Mouse (Mus musculus) CD4-positive helper T cell, adult 2 months (primary cell): ENCODE data around the gene Carmil1.

ENCODE experiments used
- DNase-seq: peaks from one replicate; pipeline ENCODE4 v3.0.0-alpha.2; 2012; ENCODE audit warnings: low read depth, missing footprints, low spot score

Gene Carmil1

DNA sequence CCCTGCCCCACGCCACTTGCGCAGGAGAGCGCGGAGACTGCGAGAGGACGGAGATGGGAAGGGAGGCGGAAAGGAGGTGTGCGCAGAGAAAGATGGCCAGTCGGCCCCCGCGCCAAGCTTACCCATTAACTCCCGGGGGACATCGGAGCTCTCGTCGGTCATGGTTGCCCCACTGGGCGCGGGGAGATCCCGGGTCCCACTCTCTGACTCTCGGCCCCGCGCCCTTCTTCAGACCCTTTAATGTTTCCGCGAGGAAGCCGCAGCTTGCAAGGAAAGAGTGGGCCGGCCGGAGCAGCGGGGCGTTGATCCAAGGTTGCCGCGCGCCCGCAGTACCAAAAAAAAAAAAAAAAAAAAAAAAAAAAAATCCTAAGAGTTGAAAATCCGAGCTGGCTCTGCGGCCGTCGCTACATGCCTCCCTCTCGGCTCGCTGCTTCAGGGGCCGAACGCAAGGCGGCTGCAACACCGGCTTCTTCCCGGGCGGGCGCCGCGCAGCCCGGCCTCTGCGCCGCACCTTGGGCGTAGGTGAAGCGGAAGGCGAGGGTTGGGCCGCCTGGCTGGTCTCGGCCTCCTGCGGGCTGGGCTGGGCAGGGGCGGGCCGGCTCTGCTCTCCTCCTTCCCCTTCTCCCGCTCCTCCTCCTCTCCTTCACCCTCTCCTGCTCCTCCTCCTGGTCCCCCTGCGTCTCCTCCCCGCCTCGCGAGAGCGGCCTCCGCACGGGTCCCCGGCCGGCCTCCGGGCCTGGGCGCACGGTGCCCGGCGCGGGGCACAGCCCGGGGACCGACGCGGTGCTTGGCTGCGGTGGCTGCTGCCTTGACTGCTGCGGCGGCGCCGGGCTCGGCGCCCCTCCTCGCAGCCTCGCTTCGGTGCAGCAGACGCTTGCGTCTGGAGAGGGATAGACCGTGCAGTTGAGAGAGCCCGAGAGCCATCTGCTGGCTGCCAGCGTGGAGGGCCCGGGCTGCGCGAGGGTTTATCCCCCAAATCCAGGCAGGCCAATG is at the start of gene Carmil1:
TSS of gene Carmil1 (minus strand) at position 357 of the 993 bp plus-strand sequence.
- peak; percentile 64 for DNase-seq

DNA sequence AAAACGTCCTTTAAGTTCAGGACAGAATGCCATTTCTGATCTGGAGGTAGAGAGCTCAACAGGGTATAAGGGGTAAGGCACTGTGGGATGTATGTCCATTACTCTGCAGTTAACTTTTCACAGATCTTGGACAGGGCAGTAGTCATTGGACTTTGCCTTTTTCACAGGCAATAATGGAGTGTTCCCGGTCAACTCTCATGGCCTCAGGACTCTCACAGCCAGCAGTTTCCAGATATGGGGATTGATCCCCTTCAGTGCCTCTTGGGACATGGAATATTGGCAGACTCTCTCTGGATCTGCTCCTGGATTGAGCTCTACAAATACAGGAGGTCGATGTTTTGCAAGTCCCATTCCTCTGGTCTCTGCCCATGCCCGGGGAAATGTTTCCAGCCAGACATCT is 49.5 kb upstream of the Carmil1 start:
- no peak for DNase-seq

DNA sequence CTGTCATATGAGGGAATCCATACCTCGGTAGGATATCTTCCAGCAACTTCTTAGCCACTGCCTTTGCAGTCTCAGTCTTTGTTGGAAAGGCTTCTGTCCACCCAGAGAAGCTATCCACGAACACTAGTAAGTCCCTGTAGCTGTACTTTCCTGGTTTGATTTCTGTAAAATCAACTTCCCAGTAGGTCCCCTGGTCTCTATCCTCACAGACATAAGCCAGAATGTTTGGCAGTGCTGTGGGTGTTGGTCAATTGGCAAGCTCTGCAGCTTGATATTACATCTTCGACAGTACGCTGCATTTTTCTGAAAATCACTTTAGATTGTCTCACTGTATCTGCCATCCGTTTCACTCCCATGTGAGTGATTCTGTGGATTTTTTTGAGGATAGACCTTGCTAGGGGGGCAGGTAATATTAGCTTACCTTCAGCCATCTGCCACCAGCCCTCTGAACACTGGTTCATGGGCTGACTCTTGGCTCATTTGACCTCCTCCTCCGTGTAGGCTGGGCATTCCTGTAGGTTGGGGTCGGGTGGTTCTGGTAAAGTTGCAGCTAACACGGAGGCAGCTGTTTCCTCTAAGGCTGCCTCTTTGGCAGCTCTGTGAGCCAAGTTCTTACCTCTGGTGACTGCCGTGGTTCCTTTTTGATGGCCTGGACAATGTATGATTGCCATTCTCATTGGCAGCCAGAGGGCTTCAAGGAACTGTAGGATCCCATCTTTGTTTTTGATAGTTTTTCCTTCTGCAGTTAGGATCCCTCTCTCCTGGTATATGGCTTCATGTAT is 47.6 kb upstream of the Carmil1 start:
- no peak for DNase-seq

DNA sequence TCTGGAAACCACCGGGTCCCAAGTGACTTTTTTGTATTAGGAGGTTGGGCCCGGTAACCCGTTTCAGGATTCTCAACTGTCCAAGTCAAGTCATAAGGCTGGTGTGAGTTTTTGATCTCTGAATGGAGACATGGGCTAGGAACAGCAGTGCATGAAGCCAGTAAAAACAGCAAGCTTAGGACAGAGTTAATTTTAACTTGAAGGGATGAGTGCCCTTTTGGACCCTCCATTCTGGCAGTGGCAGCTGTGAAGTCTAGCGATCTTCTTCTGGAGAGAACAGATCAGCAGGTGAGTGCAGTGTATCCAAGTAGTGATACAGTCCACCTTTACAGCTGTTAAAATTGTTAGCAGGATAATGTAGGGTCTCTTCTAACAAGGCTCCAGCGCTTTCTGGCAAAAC is 46.6 kb upstream of the Carmil1 start, which contains the start of gene Cmah:
TSS of gene Cmah (plus strand) at position 204 of the 400 bp plus-strand sequence.
- no peak for DNase-seq

DNA sequence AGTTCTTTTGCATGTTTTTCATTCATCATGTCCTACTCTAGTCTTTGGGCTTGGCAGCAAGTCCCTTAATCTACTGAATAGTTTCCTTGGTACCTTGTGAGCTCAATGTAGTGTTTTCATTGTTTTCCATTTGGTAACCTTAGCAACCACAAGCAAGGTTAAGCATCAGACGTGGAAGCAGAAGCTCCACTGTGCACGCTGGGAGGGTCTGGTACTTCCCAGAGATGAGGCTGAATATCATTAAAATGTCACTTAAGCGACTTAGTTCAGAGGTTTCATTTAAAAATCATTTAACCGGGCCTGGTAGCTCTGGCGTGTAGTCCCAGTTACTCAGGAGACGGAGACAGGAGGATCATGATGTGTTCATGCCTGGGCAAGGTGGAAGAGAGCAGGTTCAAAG is 40.7 kb upstream of the Carmil1 start:
- no peak for DNase-seq

DNA sequence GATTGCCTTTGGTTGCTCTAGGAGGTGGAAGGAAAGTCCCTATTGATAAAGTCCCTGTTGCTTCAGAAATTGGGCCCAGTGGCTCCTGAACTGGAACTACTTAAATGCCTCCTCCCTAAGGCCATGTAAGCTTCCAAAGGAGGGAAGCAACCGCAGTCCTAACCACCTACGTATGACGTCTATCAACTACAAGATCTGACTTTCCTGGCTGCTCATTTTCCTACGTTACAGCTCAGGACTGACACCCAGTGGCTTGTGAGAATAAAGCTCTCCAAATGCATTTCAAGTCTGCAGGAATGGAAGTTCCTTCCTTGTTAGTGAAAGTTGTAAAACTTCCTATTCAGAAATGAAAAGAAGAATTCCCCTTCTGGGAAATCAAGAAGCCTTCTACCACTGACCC is 38.0 kb upstream of the Carmil1 start:
- peak; percentile 16 for DNase-seq

DNA sequence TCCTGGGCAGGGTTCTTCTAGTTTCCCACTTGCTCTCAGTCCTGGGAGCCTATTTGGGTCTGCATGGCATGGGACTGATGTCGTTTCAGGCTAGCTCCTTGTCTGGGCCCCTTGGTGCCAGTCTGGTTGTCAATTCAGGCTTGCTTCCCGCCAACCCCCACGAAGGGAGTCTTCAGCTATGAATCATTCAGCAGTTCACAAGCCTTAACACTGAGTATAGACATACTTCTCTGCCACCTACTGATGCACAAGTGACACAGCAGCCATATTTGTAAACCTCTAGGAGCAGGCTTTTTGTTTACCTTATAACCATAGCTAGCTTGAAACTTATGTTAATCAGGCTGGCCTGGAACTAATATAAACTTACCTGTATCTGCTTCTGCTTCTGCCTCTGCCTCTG is 36.0 kb upstream of the Carmil1 start:
- no peak for DNase-seq

DNA sequence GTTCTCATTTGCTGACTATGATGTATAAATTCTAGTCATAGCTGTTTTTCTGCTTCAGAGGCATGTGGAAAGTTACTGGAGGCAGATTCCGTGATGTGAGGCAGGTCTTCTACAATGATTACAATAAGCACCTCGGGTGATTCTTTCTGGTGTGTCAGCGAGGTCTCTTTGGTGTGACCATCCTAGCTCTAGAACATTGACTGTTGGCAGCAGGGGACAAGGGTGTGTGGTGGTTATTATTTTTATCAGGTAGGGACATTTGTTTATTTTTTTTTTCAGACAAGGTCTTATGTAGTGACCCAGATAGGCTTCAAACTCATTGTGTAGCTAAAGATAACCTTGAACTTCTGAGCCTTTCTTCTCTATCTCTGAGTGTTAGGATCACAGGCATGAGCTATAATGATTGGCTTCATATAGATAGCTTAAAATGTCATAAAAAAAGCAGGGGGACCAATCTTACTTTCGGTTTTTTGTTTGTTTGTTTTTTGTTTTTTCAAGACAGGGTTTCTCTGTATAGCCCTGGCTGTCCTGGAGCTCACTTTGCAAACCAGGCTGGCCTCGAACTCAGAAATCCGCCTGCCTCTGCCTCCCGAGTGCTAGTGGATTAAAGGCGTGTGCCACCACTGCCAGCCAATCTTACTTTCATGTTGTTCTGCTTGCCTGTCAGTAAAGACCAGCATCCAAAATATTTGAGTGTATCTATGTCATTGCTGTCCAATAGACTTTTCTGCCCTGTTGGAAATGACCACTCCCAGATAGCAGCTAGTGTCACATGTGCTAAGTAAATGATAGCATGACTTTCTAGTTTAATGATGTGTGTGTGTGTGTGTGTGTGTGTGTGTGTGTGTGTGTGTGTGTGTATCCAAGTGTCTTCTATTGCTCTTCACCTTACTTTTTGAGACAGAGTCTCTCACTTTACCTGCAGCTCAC is 30.7 kb upstream of the Carmil1 start:
- DNase-seq, result no peak

DNA sequence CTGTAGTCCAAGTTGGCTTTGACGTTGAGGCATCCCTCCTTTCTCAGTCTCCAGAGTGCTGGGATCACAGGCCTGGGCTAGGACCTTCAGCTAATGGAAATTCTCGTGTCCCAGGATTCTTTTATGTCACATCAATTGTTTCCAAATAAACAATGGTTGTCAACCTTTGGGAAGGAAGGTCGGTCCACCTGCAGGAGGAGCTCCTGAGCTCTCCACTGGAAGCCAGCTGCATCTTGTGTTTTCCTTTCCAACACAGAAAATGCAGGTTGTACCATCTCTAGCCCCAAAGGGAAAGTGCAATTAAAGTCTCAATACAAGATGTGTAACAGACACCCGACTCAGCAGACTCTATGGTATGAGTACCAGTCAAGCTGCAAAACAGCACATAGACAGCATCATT is 25.7 kb upstream of the Carmil1 start:
- no peak for DNase-seq

DNA sequence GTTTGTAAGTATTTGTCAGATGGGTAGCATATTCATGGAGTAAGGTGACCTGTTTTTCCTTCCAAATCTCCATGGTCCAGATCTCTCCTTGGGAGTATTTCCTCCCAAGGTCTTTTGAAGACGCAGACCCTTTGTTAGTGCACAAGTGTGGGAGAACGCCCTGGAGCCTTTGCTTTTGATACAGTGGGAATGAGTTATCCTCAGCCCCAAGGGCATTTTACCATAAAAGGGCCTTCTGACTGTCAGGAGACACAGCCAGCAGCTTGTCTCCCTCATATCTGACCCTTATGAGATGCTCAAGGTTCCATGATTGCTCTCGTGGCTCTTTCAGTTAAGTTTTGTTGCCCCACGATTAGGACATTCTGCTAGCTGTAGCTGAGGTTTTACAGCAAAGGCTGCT is 24.9 kb upstream of the Carmil1 start:
- DNase-seq, result no peak

DNA sequence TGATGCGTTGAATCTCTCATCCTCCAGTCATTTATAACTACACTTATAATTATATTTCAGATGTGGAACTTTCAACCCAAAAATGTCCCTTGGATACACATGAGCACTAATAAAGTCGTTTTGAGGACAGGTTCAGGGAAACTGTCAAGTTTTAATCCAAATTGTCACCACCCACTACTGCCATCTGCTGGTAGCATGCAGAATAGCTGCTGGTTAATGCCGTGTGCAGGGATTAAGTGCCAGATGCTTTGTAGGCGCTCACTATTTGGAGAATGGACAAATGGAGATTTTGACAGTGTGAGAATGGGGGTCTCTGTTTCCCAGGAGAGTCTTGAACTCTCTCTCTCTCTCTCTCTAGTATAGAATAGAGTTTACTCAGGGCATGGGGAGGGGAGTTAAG is 16.7 kb upstream of the Carmil1 start:
- peak; percentile 40 for DNase-seq

DNA sequence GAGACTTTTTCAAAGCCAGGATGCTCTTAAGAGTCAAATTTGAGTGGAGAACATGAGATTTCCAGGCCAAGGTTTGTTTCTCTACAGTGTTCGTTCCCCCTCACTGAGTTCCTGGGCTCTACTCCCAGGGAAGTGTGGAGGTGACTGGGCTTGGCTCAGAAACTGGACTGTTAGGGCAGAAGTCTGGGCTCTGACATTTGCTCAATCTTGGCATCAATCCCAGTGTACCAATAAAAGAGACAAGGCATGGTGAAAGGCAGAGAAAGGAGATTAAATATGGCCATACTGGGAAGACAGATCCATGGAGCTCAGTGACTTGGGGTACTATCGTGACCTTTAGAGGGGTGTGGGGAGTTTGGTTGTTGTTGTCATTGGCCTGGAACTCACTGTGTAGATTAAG is 6.8 kb upstream of the Carmil1 start:
- no peak for DNase-seq

DNA sequence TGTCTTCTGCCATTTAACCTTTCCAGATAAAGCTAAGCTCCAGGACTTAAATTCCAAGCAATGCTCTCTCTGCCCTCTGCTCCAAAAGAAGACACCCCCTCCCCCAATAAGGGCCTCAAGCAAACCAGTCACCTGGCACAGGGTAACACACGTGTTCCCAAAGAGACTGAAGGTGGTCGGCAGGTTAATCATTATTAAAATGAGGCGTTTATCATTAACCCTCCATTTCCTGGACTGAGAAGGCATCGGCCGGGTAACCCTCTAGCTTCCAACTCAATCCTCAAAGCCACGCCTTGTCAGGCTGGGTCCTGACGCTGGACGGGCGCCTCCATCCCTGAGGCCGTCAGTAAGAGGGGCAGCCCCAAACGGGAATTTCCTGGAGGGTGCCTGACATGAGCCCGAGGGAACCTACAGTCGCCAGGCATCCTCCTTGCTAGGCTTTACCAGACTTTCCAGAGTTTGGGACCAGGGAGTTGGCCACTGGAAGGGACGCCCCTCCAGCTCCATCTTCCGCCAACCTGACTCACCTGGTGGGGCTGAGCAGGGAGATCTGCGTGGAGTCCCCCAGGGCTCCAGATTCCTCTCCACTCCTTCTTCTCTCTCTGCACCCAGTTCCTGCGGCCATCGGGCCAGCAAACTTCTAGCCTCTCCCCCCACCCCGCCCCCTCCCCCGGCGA is 695 bp downstream of the Carmil1 start:
- no peak for DNase-seq

DNA sequence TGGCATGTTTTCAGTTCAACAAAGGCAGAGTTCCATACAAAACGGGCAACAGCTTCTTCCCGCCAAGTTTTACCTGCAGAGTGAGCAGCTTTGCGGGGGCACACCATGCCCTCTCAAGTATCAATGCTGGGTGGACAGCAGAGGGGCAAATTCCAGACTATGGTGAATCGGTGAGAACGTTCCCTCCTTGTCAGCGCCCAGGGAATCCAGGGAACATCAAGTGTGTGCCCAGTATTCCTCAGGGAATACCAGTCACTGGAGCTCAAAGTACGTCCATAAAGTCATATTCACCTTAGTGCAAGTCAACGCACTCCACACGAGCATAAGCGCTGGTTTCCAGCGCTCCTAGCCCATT is 1.2 kb downstream of the Carmil1 start:
- DNase-seq, result no peak

DNA sequence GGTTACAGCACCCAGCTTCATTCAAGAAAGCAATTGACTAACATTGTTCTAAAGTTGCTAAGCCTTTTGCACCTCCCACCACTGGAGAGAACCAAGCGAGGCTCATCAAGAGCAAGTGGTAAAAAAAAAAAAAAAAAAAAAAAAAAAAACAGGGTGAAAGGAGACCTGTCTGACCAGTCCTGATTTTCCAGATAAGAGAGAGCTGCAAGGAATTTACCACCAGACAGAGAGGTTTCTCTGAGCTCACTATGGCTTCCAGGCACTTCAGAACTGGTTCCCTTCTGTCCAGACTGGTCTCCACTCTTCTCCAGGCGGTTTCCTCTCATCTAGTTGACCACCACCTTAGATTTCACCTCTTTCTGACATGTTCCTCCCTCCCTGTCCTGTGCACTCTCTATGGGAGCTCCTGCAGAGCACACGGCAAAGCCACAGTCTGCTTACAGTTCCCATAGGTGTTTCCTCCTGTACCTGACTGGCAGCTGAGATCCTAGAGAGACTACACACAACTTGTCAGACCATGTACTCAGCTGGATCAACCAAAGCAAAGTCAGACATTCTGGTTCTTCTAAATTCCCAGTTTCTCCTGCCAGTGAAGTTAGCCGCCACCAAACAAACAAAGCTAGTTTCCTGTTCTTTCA is 7.7 kb downstream of the Carmil1 start:
- DNase-seq, result no peak

DNA sequence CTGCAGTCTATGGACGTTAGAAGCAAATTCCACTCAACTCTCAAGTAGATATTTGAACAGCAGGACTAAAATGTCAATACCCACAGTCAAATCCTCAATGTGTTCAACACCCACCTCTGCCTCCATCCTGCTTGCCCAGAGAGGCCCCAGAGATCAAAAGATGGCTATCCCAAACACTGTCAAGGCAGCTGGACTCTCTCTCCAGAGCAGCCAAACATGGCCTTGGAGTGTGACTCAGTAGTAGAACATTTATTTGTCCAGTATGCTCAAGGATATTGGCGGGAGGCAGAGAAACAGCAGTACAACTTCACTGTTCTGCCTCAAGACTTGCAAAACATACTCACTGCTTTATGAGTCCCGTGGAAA is 11.5 kb downstream of the Carmil1 start:
- DNase-seq, result no peak

DNA sequence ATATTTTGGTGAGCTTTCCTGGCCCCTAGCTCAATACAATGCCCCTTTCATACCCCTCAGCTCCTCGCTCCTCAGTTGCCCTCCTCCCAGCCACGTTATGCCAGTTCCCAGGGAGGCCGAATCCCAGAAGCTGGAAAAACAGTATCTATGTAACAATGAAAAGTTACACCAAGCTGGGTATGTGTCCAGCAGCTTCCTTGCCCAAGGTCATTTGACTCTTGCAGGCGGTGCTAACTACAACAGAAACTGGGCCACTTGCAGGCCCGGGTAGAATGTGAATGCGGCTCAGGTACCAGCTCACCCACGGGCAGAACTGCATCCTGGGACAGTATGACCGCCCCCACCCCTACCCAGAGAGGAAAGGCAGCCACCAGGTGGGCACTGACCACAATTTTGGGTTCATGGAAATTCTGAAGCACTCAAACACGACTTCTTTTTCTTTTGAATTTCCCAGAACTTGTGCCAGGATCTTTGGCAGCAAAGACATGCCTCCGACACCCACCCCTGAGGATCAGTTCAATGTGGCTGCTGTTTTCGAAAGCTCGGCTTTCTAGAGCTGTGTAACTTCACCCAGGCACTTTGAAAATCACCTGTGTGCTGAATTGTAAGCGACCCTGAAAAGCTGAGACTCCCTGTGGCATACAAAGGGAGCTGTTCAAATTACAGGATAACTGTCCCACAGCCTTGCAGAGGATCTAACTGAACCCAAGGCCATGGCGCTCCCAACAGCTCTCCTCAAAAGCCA is 12.1 kb downstream of the Carmil1 start:
- no peak for DNase-seq

DNA sequence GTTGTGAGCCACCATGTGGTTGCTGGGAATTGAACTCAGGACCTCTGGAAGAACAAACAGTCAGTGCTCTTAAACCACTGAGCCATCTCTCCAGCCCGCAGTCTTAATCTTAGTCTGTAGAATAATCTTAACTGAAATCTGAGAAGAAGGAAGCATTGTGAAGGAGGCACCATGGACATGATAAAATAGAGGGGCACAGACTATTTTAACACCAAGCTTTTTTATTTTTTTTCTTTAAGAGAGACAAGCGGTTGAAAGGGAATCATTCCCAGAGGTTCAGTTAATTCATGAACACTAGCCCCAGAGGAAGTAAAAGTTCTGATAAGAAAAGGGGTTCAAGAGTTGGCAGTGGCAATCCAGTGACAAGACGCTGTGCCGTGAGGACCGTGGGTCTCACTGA is 15.8 kb downstream of the Carmil1 start:
- no peak for DNase-seq

DNA sequence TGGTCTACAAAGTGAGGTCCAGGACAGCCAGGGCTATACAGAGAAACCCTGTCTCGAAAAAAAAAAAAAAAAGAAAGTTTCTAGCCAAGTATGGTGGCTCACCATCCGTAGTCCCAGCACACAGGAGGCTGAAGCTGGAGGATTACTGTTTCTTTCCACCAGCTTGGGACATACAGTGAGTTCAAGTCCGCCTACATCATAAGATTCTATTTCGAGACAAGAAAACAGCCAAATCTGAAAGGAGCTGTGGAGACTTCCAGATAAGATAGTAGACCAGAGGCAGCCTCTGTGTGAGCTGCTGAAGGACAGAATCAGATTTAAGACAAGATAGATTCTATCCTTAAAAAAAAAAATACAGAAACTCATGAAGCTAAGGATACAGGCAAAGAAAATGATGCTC is 17.0 kb downstream of the Carmil1 start:
- DNase-seq, result no peak
